Comparison of ENCODE assay signal across 25 mouse cellular contexts in genomic region chr12:44471073-44471472, GRCm38 (mm10).
DNase-seq lines count a peak whose midpoint lies in the region; ATAC-seq and TF ChIP-seq lines count a peak whose summit lies in the region.
"Had no signal": no experiment of that assay in that cellular context is flagged by ENCODE, and none has a peak within 500 bp of the region (broad histone marks: within the 10 kb centered on the region; RNA-seq: fewer than 3 reads in every experiment).

No protein-coding gene starts in this region.

- DNase-seq in hindbrain, postnatal 0 days (ENCODE audit: low spot score), result no peak
- no peak for DNase-seq in urinary bladder, postnatal 14 days (ENCODE audit: low spot score)
- DNase-seq: adrenal gland, adult 2 months; adrenal gland, postnatal 14 days; cerebellum, adult 11 months; cerebellum, adult 2 months; cerebellum, adult 9-11 months; cerebellum, postnatal 25 days; forebrain, postnatal 0 days; gastrocnemius, adult 2 months; gastrocnemius, postnatal 14 days; heart, adult 18-20 months; heart, postnatal 14 days; heart, postnatal 4 days had no signal

- no peaks in the 10 kb centered on the region for H3K27me3 ChIP-seq in hindbrain, embryonic 12.5 days
- H3K27me3 ChIP-seq in hindbrain, postnatal 0 days (ENCODE audit: insufficient read depth, low read length), result no peaks in the 10 kb centered on the region
- no peaks in the 10 kb centered on the region for H3K27me3 ChIP-seq in neural tube, embryonic 12.5 days (replicated peaks)
- H3K27me3 ChIP-seq in neural tube, embryonic 15.5 days (replicated peaks), result no peaks in the 10 kb centered on the region
- no peaks in the 10 kb centered on the region for H3K27me3 ChIP-seq in neural tube, embryonic 14.5 days (ENCODE audit: control insufficient read depth, insufficient read depth, low read length)
- H3K27me3 ChIP-seq: embryonic facial prominence, embryonic 12.5 days; embryonic facial prominence, embryonic 15.5 days; heart, embryonic 12.5 days; heart, embryonic 15.5 days had no signal

- no peak for TF ChIP-seq CTCF in hindbrain, postnatal 0 days (IDR thresholded peaks at IDR 0.05; ENCODE audit: low read depth)

- H3K27ac ChIP-seq in hindbrain, embryonic 12.5 days, result peak overlapping the region; percentile 2; the same call in 1 of the 2 replicates
- H3K27ac ChIP-seq in hindbrain, postnatal 0 days, result no peak overlapping the region
- no peak overlapping the region for H3K27ac ChIP-seq in neural tube, embryonic 12.5 days
- H3K27ac ChIP-seq in neural tube, embryonic 15.5 days (replicated peaks), result no peak overlapping the region
- H3K27ac ChIP-seq in neural tube, embryonic 14.5 days (ENCODE audit: low read depth, low read length), result peak overlapping the region; percentile 1; the same call in 1 of the 2 replicates
- H3K27ac ChIP-seq: embryonic facial prominence, embryonic 12.5 days; embryonic facial prominence, embryonic 15.5 days; gastrocnemius, adult 2 months; heart, embryonic 15.5 days had no signal

- no peak overlapping the region for H3K9ac ChIP-seq in hindbrain, embryonic 12.5 days
- no peak overlapping the region for H3K9ac ChIP-seq in hindbrain, postnatal 0 days (replicated peaks; ENCODE audit: low read length)
- no peak overlapping the region for H3K9ac ChIP-seq in neural tube, embryonic 12.5 days
- no peak overlapping the region for H3K9ac ChIP-seq in neural tube, embryonic 15.5 days (replicated peaks)
- H3K9ac ChIP-seq in neural tube, embryonic 14.5 days (replicated peaks; ENCODE audit: low read depth, low read length), result no peak overlapping the region
- H3K9ac ChIP-seq: embryonic facial prominence, embryonic 12.5 days; embryonic facial prominence, embryonic 15.5 days; forebrain, postnatal 0 days; heart, embryonic 12.5 days; heart, embryonic 15.5 days had no signal

- no peak for ATAC-seq in hindbrain, embryonic 12.5 days (ENCODE audit: low FRiP score)
- ATAC-seq in hindbrain, postnatal 0 days, result no peak
- 0 out of 2 replicates have a peak, but pooled peaks have one; percentile 63 for ATAC-seq in neural tube, embryonic 12.5 days (ENCODE audit: low FRiP score, low read depth)
- no peak for ATAC-seq in neural tube, embryonic 15.5 days (ENCODE audit: low FRiP score)
- no peak; the same call in 1 of the 2 replicates for ATAC-seq in neural tube, embryonic 14.5 days (ENCODE audit: low read depth)
- ATAC-seq: CD4-positive, CD25-positive, alpha-beta regulatory T cell, adult 4 months; forebrain, embryonic 14.5 days; forebrain, postnatal 0 days; inflammation-experienced regulatory T-cells, adult 6 months had no signal

- no peaks in the 10 kb centered on the region for H3K4me1 ChIP-seq in hindbrain, embryonic 12.5 days
- no peaks in the 10 kb centered on the region for H3K4me1 ChIP-seq in hindbrain, postnatal 0 days (ENCODE audit: insufficient read depth, low read length)
- peaks cover 6% of the 10 kb centered on the region; the same call in 1 of the 2 replicates for H3K4me1 ChIP-seq in neural tube, embryonic 12.5 days
- no peaks in the 10 kb centered on the region for H3K4me1 ChIP-seq in neural tube, embryonic 15.5 days
- H3K4me1 ChIP-seq in neural tube, embryonic 14.5 days (ENCODE audit: control insufficient read depth, insufficient read depth, low read length), result no peaks in the 10 kb centered on the region
- H3K4me1 ChIP-seq: embryonic facial prominence, embryonic 12.5 days; embryonic facial prominence, embryonic 15.5 days; heart, embryonic 12.5 days; heart, embryonic 15.5 days had no signal

- WGBS in hindbrain, embryonic 12.5 days, result 55% methylated on average over 5 of the region's 5 CpGs
- 54% methylated on average over 5 of the region's 5 CpGs for WGBS in hindbrain, postnatal 0 days
- 53% methylated on average over 5 of the region's 5 CpGs for WGBS in neural tube, embryonic 12.5 days
- WGBS in neural tube, embryonic 15.5 days, result 42% methylated on average over 5 of the region's 5 CpGs
- 37% methylated on average over 5 of the region's 5 CpGs for WGBS in neural tube, embryonic 14.5 days

- no peaks in the 10 kb centered on the region for H3K36me3 ChIP-seq in hindbrain, embryonic 12.5 days
- H3K36me3 ChIP-seq in hindbrain, postnatal 0 days (ENCODE audit: insufficient read depth, low read length), result no peaks in the 10 kb centered on the region
- H3K36me3 ChIP-seq in neural tube, embryonic 12.5 days, result no peaks in the 10 kb centered on the region
- no peaks in the 10 kb centered on the region for H3K36me3 ChIP-seq in neural tube, embryonic 15.5 days
- H3K36me3 ChIP-seq in neural tube, embryonic 14.5 days (ENCODE audit: control insufficient read depth, insufficient read depth, low read length), result no peaks in the 10 kb centered on the region
- H3K36me3 ChIP-seq: embryonic facial prominence, embryonic 12.5 days; embryonic facial prominence, embryonic 15.5 days; heart, embryonic 12.5 days; heart, embryonic 15.5 days had no signal

- no peaks in the 10 kb centered on the region for H3K9me3 ChIP-seq in hindbrain, embryonic 12.5 days (replicated peaks)
- no peaks in the 10 kb centered on the region for H3K9me3 ChIP-seq in hindbrain, postnatal 0 days (ENCODE audit: low read length)
- H3K9me3 ChIP-seq in neural tube, embryonic 12.5 days, result no peaks in the 10 kb centered on the region
- H3K9me3 ChIP-seq in neural tube, embryonic 15.5 days (replicated peaks), result no peaks in the 10 kb centered on the region
- no peaks in the 10 kb centered on the region for H3K9me3 ChIP-seq in neural tube, embryonic 14.5 days (ENCODE audit: control insufficient read depth, low read length)
- H3K9me3 ChIP-seq: embryonic facial prominence, embryonic 12.5 days; embryonic facial prominence, embryonic 15.5 days; heart, embryonic 12.5 days; heart, embryonic 15.5 days had no signal

- H3K4me3 ChIP-seq in hindbrain, embryonic 12.5 days, result no peak overlapping the region
- H3K4me3 ChIP-seq in hindbrain, postnatal 0 days (ENCODE audit: low read length), result no peak overlapping the region
- H3K4me3 ChIP-seq in neural tube, embryonic 12.5 days, result no peak overlapping the region
- no peak overlapping the region for H3K4me3 ChIP-seq in neural tube, embryonic 15.5 days (replicated peaks)
- H3K4me3 ChIP-seq in neural tube, embryonic 14.5 days (ENCODE audit: low read depth, low read length), result no peak overlapping the region
- H3K4me3 ChIP-seq: embryonic facial prominence, embryonic 12.5 days; embryonic facial prominence, embryonic 15.5 days; gastrocnemius, adult 2 months; heart, embryonic 12.5 days; heart, embryonic 15.5 days had no signal

- no peak overlapping the region for H3K4me2 ChIP-seq in hindbrain, embryonic 12.5 days (replicated peaks)
- no peak overlapping the region for H3K4me2 ChIP-seq in hindbrain, postnatal 0 days (ENCODE audit: low read depth, low read length)
- no peak overlapping the region for H3K4me2 ChIP-seq in neural tube, embryonic 12.5 days (replicated peaks)
- no peak overlapping the region for H3K4me2 ChIP-seq in neural tube, embryonic 15.5 days
- H3K4me2 ChIP-seq in neural tube, embryonic 14.5 days (ENCODE audit: low read depth, low read length), result no peak overlapping the region
- H3K4me2 ChIP-seq: embryonic facial prominence, embryonic 12.5 days; embryonic facial prominence, embryonic 15.5 days; heart, embryonic 12.5 days; heart, embryonic 15.5 days had no signal

Comparison
In these comparisons a context has a peak if more than half of its experiments do, and no peak if none do; other contexts are left out.
1. H3K27ac ChIP-seq: peak in hindbrain, embryonic 12.5 days (single experiment) and neural tube, embryonic 14.5 days (single experiment); none in hindbrain, postnatal 0 days (single experiment), neural tube, embryonic 12.5 days (single experiment) and neural tube, embryonic 15.5 days (single experiment).